Mouse (Mus musculus) G1E (cell line): Measurements from ENCODE around the gene Tmeff1.

Experiments
- CTCF ChIP-seq: IDR thresholded peaks from 2 replicates; pipeline ENCODE4 v1.5.1; 2012; ENCODE audit warnings: low read depth, low read length, inconsistent platforms, mixed read lengths
- GATA1 ChIP-seq: IDR thresholded peaks from 2 replicates; pipeline ENCODE4 v1.6.1; 2012; ENCODE audit warnings: borderline replicate concordance, low read length, inconsistent platforms, mixed read lengths
- POLR2AphosphoS5 ChIP-seq: IDR thresholded peaks from 2 replicates; pipeline ENCODE4 v1.6.1; 2012; ENCODE audit warnings: low read depth, low read length, inconsistent platforms; ENCODE audit not compliant: insufficient replicate concordance

- TF ChIP-seq CTCF: no peak
- no peak for TF ChIP-seq GATA1
- TF ChIP-seq POLR2AphosphoS5: no peak
Measured at GRCm38 (mm10) chr4:48692736-48693292, 107.8 kb downstream of the Tmeff1 start.
